In genomic region chr15:101497181-101497580, GRCm38 (mm10) we compare ENCODE assay signal across 10 mouse cellular contexts. TPM values are rescaled to one million over a fixed set of nuclear protein-coding genes. Genes with fewer than 3 reads are reported as not detected.
A peak's percentile ranks its signal among the peaks of the same experiment; 100 is the strongest.
DNase-seq lines count a peak whose midpoint lies in the region; ATAC-seq and TF ChIP-seq lines count a peak whose summit lies in the region.
"Had no signal": no experiment of that assay in that cellular context is flagged by ENCODE, and none has a peak within 500 bp of the region (broad histone marks: within the 10 kb centered on the region; RNA-seq: fewer than 3 reads in every experiment).

No protein-coding gene starts in this region.

- no peaks in the 10 kb centered on the region for H3K4me1 ChIP-seq in lung, embryonic 14.5 days (ENCODE audit: insufficient read depth)
- H3K4me1 ChIP-seq: hindbrain, embryonic 15.5 days; neural tube, embryonic 13.5 days had no signal

- no peak overlapping the region for H3K9ac ChIP-seq in lung, embryonic 14.5 days
- H3K9ac ChIP-seq: hindbrain, embryonic 15.5 days; neural tube, embryonic 13.5 days had no signal

- H3K4me2 ChIP-seq in lung, embryonic 14.5 days, result no peak overlapping the region
- H3K4me2 ChIP-seq: hindbrain, embryonic 15.5 days; neural tube, embryonic 13.5 days had no signal

- H3K27ac ChIP-seq in lung, embryonic 14.5 days (ENCODE audit: low read depth), result no peak overlapping the region
- H3K27ac ChIP-seq: hindbrain, embryonic 15.5 days; neural tube, embryonic 13.5 days had no signal

- no peaks in the 10 kb centered on the region for H3K27me3 ChIP-seq in lung, embryonic 14.5 days (ENCODE audit: insufficient read depth, low read length)
- H3K27me3 ChIP-seq: hindbrain, embryonic 15.5 days; neural tube, embryonic 13.5 days had no signal

- DNase-seq in frontal cortex, postnatal 10 days (ENCODE audit: low spot score in 2 of 2), result no peak
- peak; percentile 29 for DNase-seq in ovary, postnatal 36 days (ENCODE audit: low spot score)
- DNase-seq in ovary, postnatal 10 days (ENCODE audit: low spot score), result no peak
- DNase-seq in embryo, embryonic 11 days, result peak; percentile 60
- peak; percentile 33 for DNase-seq in lung, embryonic 14.5 days
- no peak for DNase-seq in layer of hippocampus, adult 9-10 months (ENCODE audit: low spot score)
- no peak for DNase-seq in c-Kit-positive CD71-positive TER-119-positive erythroid progenitor cells, embryonic 14.5 days (ENCODE audit: low spot score)

- no peaks in the 10 kb centered on the region for H3K36me3 ChIP-seq in lung, embryonic 14.5 days (ENCODE audit: insufficient read depth)
- H3K36me3 ChIP-seq: hindbrain, embryonic 15.5 days; neural tube, embryonic 13.5 days had no signal

- WGBS in lung, embryonic 14.5 days, result 69% methylated on average over 2 of the region's 2 CpGs

- no peaks in the 10 kb centered on the region for H3K9me3 ChIP-seq in lung, embryonic 14.5 days (ENCODE audit: low read depth, low read length)
- H3K9me3 ChIP-seq: hindbrain, embryonic 15.5 days; neural tube, embryonic 13.5 days had no signal

- no peak overlapping the region for H3K4me3 ChIP-seq in lung, embryonic 14.5 days (ENCODE audit: low read depth, low read length)
- H3K4me3 ChIP-seq: hindbrain, embryonic 15.5 days; neural tube, embryonic 13.5 days had no signal

- peak; percentile 59 for TF ChIP-seq CTCF in lung, embryonic 14.5 days (IDR thresholded peaks at IDR 0.05; ENCODE audit: low read depth)

- peak; percentile 44; the same call in 1 of the 2 replicates for ATAC-seq in frontal cortex, adult (ENCODE audit: low TSS enrichment)
- no peak for ATAC-seq in lung, embryonic 14.5 days (ENCODE audit: insufficient read depth)

RNA-seq across cellular contexts. Expression of gene Krt83, which starts 5.9 kb away (rescaled TPM):
- 0.13 TPM in 1 of 2 replicates, not detected in the other for polyA plus RNA-seq in lung, embryonic 14.5 days (2014; fragmentation: Nextera tagmentation; extraction: Ambion mirVana)
- polyA plus RNA-seq: hindbrain, embryonic 15.5 days; neural tube, embryonic 13.5 days had no signal

RNA-seq across cellular contexts. Expression of gene Gm49425, which starts 19.9 kb away (rescaled TPM):
- polyA plus RNA-seq in lung, embryonic 14.5 days (2014; fragmentation: Nextera tagmentation; extraction: Ambion mirVana), result not detected in 2 replicates
- polyA plus RNA-seq: hindbrain, embryonic 15.5 days; neural tube, embryonic 13.5 days had no signal

RNA-seq across cellular contexts. Expression of gene Krt86, which starts 23.9 kb away (rescaled TPM):
- not detected in 2 replicates for polyA plus RNA-seq in lung, embryonic 14.5 days (2014; fragmentation: Nextera tagmentation; extraction: Ambion mirVana)

RNA-seq across cellular contexts. Expression of gene Krt81, which starts 33.6 kb away (rescaled TPM):
- polyA plus RNA-seq in lung, embryonic 14.5 days (2014; fragmentation: Nextera tagmentation; extraction: Ambion mirVana), result not detected in 2 replicates
- polyA plus RNA-seq: hindbrain, embryonic 15.5 days; neural tube, embryonic 13.5 days had no signal

RNA-seq across cellular contexts. Expression of gene Krt84, which starts 35.4 kb away (rescaled TPM):
- polyA plus RNA-seq in lung, embryonic 14.5 days (2014; fragmentation: Nextera tagmentation; extraction: Ambion mirVana), result not detected in 2 replicates
- polyA plus RNA-seq: neural tube, embryonic 13.5 days had no signal

Comparison
In these comparisons a context has a peak if more than half of its experiments do, and no peak if none do; other contexts are left out.
1. DNase-seq: peak in ovary, postnatal 36 days (single experiment), embryo, embryonic 11 days (single experiment) and lung, embryonic 14.5 days (single experiment); none in frontal cortex, postnatal 10 days (0 of 2), ovary, postnatal 10 days (single experiment), layer of hippocampus, adult 9-10 months (single experiment) and c-Kit-positive CD71-positive TER-119-positive erythroid progenitor cells, embryonic 14.5 days (single experiment).